In genomic region chr12:80507041-80507745, GRCm38 (mm10) we compare ENCODE assay signal across 13 mouse cellular contexts. TPM values are rescaled to one million over a fixed set of nuclear protein-coding genes. Genes with fewer than 3 reads are reported as not detected.
DNase-seq lines count a peak whose midpoint lies in the region; ATAC-seq lines count a peak whose summit lies in the region.
"Had no signal": no experiment of that assay in that cellular context is flagged by ENCODE, and none has a peak within 500 bp of the region (broad histone marks: within the 10 kb centered on the region; RNA-seq: fewer than 3 reads in every experiment).

No protein-coding gene starts in this region.

- peak; percentile 47 for DNase-seq in heart, adult 8-10 months (ENCODE audit: low spot score)
- no peak for DNase-seq in heart, embryonic 10.5 days (ENCODE audit: low spot score)
- peak; percentile 54 for DNase-seq in embryo, embryonic 10 days (ENCODE audit: low spot score)
- peak; percentile 37 to 63 for DNase-seq in heart, postnatal 14 days
- no peak for DNase-seq in right cerebral cortex, postnatal 25 days
- DNase-seq in thymus, postnatal 4 days: no peak
- no peak for DNase-seq in layer of hippocampus, adult 11-12 months (ENCODE audit: low spot score)
- DNase-seq: cerebellum, postnatal 36 days; forebrain, postnatal 0 days; liver, embryonic 13.5 days had no signal

- WGBS in heart, embryonic 10.5 days: 67% methylated on average over 14 of the region's 14 CpGs
- 29% methylated on average over 14 of the region's 14 CpGs for WGBS in limb, embryonic 12.5 days

- H3K27ac ChIP-seq in heart, embryonic 10.5 days: no peak overlapping the region
- peak overlapping the region; percentile 59; the same call in 1 of the 2 replicates for H3K27ac ChIP-seq in limb, embryonic 12.5 days
- H3K27ac ChIP-seq: intestine, embryonic 15.5 days; liver, embryonic 13.5 days had no signal

- no peaks in the 10 kb centered on the region for H3K9me3 ChIP-seq in heart, embryonic 10.5 days
- H3K9me3 ChIP-seq in limb, embryonic 12.5 days: no peaks in the 10 kb centered on the region
- H3K9me3 ChIP-seq: intestine, embryonic 15.5 days; liver, embryonic 13.5 days had no signal

- ATAC-seq in limb, embryonic 12.5 days (ENCODE audit: insufficient number of reproducible peaks, insufficient read depth, low FRiP score, low TSS enrichment, low read depth): no peak
- ATAC-seq: forebrain, postnatal 0 days; intestine, embryonic 15.5 days had no signal

- intact Hi-C loops in heart, postnatal 14 days (cut with DNase I): no loop called here

- H3K4me2 ChIP-seq in limb, embryonic 12.5 days: no peak overlapping the region
- H3K4me2 ChIP-seq: intestine, embryonic 15.5 days; liver, embryonic 13.5 days had no signal

- H3K4me1 ChIP-seq in heart, embryonic 10.5 days: peaks cover 17% of the 10 kb centered on the region
- H3K4me1 ChIP-seq in limb, embryonic 12.5 days (replicated peaks): peaks cover 15% of the 10 kb centered on the region
- H3K4me1 ChIP-seq: liver, embryonic 13.5 days had no signal

- H3K4me3 ChIP-seq in heart, embryonic 10.5 days: no peak overlapping the region
- no peak overlapping the region for H3K4me3 ChIP-seq in limb, embryonic 12.5 days (replicated peaks)
- H3K4me3 ChIP-seq: intestine, embryonic 15.5 days; liver, embryonic 13.5 days had no signal

- H3K36me3 ChIP-seq in heart, embryonic 10.5 days: no peaks in the 10 kb centered on the region
- H3K36me3 ChIP-seq in limb, embryonic 12.5 days: no peaks in the 10 kb centered on the region
- H3K36me3 ChIP-seq: intestine, embryonic 15.5 days; liver, embryonic 13.5 days had no signal

- no peak overlapping the region for H3K9ac ChIP-seq in limb, embryonic 12.5 days (replicated peaks)
- H3K9ac ChIP-seq: forebrain, postnatal 0 days; intestine, embryonic 15.5 days; liver, embryonic 13.5 days had no signal

- H3K27me3 ChIP-seq in heart, embryonic 10.5 days (ENCODE audit: insufficient read depth, poor library complexity, severe bottlenecking): no peaks in the 10 kb centered on the region
- no peaks in the 10 kb centered on the region for H3K27me3 ChIP-seq in limb, embryonic 12.5 days
- H3K27me3 ChIP-seq: intestine, embryonic 15.5 days; liver, embryonic 13.5 days had no signal

RNA-seq across cellular contexts. Expression of gene Galnt16, which starts 10.9 kb away (rescaled TPM):
- 1 to 10 TPM; 1.2 to 2.3 (median 1.8) TPM for total RNA-seq in heart, adult 8-10 months (2022)
- 2.4 and 5.2 TPM in 2 replicates for polyA plus RNA-seq in heart, embryonic 10.5 days (2016; fragmentation: Nextera tagmentation; extraction: Ambion mirVana)
- 1 to 10 TPM; 7.1 to 7.6 TPM for total RNA-seq in heart, postnatal 14 days (2021)
- 8.9 and 10.7 TPM in 2 replicates for polyA plus RNA-seq in limb, embryonic 12.5 days (2016; fragmentation: Nextera tagmentation; extraction: Ambion mirVana)
- total RNA-seq: monocyte, adult 5-6 weeks had no signal

RNA-seq across cellular contexts. Expression of gene Exd2, which starts 44.3 kb away (rescaled TPM):
- 10 to 100 TPM; 11.4 to 19.1 (median 15.9) TPM for total RNA-seq in heart, adult 8-10 months (2022)
- polyA plus RNA-seq in heart, embryonic 10.5 days (2016; fragmentation: Nextera tagmentation; extraction: Ambion mirVana): 21.2 TPM in 2 replicates
- 10 to 100 TPM; 11.2 to 12.7 TPM for total RNA-seq in heart, postnatal 14 days (2021)
- 35.9 and 37.7 TPM in 2 replicates for polyA plus RNA-seq in limb, embryonic 12.5 days (2016; fragmentation: Nextera tagmentation; extraction: Ambion mirVana)

Comparison
In these comparisons a context has a peak if more than half of its experiments do, and no peak if none do; other contexts are left out.
1. DNase-seq: peak in heart, adult 8-10 months (single experiment), embryo, embryonic 10 days (single experiment) and heart, postnatal 14 days (2 of 2); none in heart, embryonic 10.5 days (single experiment), right cerebral cortex, postnatal 25 days (single experiment), thymus, postnatal 4 days (single experiment) and layer of hippocampus, adult 11-12 months (single experiment).